Mouse (Mus musculus) neural tube, embryonic 10.5 days (tissue): Measurements from ENCODE around the gene Cd48.
"Not testable (repeated sequence)": the region's sequence is repeated elsewhere in the genome, so short reads cannot be mapped to it uniquely, and the experiment has no call there.

ENCODE experiments used
- DNase-seq: peaks from one replicate; pipeline ENCODE4 v3.0.0-alpha.2; 2017; ENCODE audit warnings: low spot score; ENCODE audit errors: extremely low spot score

The Cd48 gene

DNA sequence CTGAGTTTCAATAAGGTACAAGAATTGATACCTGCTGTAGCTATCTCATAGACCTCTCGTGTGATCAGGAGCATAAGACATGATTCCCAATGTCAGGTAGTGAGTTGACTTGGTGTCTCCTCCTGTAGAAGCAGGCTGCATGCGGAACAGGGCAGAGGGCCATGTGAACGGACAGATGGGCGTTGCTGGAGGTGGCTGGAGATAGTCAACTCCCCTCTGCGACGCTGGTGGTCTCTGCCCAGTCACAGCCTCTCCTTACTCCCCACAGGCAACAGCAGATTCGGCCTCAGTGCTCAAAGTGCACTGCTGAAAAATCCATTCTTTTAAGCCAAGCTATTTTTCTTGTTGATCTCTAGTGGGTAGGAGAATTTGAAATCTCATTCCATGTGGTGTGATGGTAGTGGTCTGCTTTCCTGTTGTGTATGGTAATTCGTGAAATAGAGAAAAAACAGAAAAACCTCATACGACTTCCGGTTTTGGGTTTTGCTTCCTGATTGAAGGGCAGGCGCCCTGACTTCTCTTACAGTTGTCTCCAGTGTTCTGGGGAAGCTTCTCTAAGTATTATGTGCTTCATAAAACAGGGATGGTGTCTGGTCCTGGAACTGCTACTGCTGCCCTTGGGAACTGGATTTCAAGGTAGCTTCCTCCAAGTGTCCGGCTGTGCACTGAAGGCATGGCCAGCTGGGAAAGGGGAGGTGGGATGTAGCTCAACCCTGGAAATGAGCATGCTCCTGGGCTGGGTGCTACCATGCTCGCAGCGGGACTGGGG is at the start of gene Cd48:
Gene Cd48, plus strand, starts transcription at position 479 of the 769 bp plus-strand sequence.
- no peak for DNase-seq

DNA sequence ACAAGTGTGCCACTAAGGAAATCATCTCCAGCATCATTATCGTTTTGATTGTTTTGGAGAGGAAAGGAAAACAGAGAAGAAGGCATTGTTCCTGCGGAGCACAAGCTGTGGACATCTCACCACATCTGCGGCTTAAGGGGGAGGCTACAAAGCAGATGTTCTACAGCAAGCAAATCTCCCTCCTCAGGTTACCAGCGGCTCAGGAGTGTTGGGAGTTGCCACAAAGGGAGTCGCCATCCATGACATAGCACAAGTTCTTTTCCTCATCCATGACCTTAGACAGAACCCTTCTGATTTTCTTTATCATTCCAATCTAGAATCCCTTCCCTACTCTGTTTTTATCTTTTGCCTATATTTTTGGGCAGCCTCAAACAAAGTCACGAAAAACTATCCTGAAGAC is 46.1 kb upstream of the Cd48 start:
- DNase-seq = no peak

DNA sequence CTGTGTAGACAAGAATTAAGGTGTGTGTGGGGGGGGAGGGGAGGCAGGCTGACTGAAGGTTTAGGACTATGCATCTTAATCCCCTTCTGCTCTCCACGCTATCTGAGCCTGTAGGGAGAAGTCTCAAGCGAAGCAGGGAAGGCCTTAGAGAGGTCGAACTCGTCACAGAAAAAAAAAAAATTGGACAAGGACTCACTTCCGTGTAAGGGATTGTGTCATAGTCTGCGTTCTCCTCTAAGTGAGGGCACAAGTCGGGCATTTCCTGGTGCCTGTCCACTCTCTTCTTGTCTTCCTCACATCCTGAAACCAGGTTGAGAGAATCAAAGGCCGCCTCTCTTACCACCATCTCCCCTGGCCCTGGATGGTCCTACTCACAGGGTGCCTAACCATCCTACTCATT is 44.7 kb upstream of the Cd48 start:
- no peak for DNase-seq

DNA sequence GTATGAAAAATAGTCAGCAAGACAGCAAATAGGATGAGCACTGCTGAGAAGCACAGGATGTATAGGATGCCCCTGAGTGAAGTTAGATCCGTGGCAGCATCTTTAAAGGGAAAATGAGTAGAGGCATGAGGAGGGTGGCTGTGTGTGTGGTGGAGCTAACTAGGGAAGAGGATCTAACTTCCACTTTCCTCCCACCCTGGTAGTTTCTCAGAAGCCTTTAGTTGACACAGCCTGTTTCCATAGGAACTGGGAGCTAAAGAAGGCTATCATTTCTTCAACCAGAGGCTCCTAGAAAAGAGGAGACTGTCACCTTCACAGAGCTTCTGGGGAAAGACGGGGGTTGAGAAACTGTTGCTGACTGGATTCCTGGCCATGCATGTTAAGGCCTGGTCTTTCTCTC is 43.1 kb upstream of the Cd48 start:
- DNase-seq = no peak

DNA sequence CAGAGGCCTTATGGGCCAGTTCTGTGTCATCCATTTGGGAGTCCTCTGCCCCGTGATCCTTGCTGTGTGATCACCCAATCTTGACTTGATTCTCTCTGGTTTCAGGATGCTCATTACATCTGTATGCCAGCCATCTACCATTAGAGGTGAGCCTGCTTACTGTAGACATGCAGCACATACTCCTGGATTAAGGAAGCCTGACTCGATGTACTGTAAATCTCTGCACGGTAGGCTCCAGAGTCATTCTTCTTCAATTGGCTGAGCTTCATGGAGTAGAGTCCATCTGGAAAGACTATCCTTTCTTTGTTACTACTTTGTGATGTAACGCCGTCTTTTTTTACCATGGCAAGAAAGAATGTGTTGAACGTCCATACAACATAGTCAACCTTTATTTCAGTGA is 41.0 kb upstream of the Cd48 start:
- no peak for DNase-seq

DNA sequence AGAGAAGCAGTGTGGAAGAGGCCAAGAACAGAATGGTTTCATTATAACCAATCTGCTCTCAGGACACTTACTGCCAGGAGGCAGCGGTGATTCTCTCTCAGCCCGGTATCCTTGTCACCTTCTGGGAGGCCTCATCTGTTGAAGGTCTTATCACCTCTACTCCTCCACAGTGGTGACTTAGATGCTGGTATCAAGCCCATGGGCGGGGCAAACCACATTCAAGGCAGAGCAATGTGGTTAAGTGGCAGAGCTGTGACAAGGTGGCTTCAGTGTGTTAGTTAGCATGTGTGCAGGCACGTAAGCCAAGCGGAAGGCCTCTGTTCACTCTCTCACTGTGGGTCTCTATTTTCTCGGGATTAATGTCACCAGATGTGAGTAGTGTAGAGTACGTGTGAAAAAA is 38.2 kb upstream of the Cd48 start:
- no peak for DNase-seq

DNA sequence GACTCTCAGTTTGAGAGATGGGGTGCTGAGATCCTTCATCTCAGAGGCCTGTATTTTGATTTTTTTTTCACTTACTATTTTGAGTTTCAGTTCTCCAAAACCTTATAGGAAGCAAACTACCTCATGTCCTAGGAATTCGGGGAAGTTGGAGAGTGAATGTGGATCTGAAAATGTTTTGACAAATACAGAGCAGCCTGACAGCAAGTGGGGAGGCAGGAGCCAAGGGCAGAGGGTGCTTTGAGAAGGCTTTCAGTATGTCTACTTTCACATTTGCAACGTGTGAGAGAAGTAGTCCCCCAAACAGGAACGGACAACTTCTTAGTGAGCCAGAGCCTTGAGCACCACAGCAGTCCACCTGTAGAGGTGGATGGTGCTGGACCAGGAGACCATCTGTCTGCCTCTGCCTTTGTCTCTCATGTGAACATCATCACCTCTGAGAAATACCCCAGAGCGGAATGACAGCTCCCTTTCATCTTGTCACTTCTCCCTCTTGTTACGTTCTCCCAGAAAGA is 35.3 kb upstream of the Cd48 start:
- DNase-seq = no peak

DNA sequence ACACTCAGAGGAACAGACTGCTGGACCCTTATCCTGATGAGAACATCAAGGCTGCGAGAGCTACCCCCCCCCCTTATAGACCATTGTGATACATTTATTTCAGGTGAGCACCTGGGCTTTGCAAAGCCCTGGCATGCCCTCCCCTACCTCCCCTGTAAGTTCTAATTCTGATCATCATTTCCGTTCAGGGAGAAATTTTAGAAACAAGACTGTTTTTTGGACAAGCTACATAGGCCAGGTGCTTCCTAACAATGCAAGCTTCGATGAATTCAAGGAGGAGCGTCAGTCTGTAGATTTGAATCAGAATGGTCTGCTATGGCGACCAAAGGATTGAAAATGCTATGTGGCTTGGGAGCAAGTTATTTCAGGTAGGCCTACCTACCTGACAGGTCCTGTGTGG is 34.1 kb upstream of the Cd48 start:
- no peak for DNase-seq

DNA sequence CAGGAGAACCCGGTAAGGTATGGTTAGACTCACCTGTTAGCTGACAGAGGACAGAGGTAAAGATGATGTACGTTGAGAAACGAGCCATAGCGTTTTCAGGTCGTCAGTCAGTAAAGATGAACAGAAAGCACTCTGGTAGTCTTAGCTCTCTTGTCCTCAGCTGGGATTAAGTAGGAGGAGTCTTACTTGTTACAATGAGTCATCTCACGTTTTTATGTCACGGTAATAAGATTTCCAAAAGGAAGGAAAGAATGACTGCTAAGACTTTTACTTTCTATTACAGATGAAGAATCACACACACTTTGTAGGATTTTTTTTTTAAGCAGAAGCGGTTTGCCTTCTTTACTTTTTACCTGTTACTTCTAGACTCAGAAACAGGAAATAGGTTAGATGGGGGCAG is 33.0 kb upstream of the Cd48 start:
- DNase-seq = no peak

DNA sequence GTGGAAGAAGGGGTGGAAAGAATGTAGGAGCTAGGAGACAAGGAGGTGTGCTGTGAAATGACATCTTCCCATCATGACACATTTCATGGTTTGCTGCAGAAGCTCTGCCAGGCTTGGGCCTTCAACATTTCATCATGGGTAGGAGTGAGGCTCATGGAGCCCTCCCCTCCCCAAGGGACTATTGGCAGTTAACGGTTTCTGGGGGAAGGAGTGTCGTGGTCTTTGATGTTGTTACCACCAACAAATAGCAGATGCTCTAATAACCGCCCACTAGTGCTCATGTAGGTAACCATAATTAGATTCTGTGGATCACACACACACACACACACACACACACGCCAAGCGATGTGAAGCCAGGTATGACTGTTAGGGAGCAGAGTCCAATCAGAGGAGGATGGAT is 29.1 kb upstream of the Cd48 start, which contains the start of gene Slamf7:
Gene Slamf7, minus strand, starts transcription at position 302 of the 400 bp plus-strand sequence.
- DNase-seq = no peak

DNA sequence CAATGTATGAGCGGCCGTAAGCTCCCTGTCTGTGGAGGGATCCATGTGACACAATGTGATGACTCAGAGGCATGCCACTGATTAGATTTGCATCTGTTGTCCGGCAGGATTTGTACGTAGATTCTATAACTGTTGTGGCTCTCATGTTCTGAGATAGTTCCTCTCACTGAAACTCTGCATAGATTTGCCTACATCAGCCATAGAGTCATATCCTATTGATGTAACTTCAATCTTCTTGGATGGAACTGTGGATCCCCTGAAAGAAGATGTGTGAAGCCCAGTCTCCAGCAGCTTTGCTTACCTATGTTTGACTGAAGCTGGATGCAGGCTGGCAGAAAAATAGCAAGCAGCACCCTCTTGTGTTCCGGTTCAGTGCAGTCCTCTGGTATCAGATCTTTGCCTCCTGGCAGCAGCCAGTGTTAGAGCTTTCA is 23.2 kb upstream of the Cd48 start:
- no peak for DNase-seq

DNA sequence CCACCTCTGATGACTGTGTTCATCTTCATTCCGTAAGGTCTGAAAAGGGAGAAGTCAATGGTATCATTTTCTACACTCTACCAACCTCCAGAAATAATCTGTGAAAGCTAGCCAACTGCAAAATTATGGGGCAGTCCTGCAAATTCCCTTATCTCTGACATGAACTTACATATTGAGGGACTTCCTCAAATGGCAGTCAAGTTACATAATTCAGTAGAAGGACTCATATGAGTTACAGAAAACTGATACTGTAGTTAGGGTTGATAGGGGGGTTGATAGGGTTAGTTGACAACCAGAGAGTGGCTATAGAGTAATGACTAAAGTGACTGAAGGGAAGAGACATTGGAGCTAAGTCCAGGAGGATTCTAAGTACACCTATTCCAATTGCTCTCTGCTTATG is 21.4 kb upstream of the Cd48 start:
- DNase-seq = no peak

DNA sequence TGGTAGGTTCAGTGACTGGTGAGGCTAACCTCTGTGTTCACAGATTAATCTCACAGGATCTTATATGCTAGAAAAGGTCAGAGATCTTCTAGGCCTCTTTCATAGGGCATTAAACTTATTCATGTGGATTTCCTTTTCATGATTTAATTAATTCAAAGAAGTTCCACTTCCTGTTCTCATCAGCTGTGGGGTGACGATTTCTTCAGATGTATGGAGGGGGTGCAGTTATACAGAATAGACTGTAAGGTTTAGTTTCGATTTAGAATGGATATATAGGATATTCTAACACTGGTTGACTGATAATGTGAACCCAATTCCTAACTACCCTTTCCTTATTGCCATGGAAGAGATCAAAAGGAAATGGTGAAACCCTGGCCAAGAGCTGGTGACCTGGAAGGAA is 20.3 kb upstream of the Cd48 start:
- no peak for DNase-seq

DNA sequence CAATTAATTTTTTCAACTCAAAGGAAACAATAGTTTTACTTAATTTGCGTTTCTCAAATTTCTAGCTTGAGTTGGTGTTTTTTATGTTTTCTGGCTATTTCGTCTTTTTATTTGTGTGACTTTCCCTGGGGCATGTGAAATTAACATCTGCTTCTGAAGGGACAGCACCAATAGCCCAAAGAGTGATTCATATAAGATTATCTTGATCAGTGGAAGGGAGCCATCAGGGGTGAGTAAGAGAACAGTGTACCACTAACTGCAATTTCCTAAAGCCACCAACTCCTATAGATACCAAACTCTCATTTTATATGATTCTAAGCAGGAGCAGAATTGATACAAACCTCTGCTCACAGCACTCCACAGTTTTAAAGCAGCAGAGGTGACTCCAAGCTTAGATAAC is 18.1 kb upstream of the Cd48 start:
- DNase-seq = no peak

DNA sequence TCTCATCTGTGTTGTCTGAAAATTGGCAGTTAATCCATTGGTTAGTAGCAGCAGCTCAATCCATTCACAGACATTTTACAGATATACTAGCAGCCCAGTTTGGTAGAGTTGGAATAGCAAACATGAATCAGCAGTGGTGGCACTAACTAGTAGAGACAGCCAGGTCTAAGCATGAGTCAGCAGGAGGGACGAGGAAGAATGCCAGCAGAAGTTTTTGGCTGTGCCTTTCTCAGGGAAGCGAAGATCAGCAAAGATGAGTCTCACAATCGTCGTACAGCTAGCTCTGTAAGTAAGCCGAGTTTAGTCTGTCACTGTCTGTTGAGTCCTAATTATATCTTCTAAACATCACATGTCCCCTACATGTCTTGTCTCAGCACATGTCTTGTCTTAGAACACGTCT is 15.5 kb upstream of the Cd48 start:
- no peak for DNase-seq

DNA sequence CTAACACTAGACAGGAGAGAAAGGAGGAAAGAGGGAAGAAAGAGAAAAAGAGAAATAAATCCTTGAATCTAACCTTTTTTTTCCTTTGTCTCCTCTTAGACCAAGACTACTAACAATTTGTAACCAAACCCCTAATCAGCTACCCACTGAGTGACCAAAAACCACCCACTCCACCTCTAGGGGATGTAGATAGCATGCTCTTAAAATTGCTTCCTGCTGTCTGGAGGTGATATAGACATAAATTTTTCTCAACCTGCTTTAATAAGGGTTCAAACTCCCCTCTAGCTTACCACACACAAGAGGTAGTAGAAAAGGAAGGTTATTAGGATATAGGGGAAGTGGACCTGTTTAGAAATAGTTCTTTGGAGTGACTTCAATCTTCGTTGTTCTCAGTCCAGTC is 14.6 kb upstream of the Cd48 start:
- no peak for DNase-seq

DNA sequence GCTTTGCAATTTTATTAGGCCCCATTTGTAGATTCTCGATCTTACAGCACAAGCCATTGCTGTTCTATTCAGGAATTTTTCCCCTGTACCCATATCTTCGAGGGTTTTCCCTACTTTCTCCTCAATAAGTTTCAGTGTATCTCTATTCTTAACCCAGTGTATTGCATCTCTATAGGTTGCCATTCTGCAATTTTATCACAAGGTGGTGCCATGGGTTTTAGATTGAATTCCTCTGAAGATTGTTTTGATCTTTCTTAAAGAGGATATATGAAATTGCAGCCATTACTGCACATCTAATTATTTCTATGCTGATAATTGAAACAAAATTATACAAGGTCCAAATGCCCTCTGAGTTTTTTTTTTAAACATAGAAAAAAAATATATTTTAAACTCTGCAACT is 9.4 kb upstream of the Cd48 start:
- not testable (repeated sequence) for DNase-seq

DNA sequence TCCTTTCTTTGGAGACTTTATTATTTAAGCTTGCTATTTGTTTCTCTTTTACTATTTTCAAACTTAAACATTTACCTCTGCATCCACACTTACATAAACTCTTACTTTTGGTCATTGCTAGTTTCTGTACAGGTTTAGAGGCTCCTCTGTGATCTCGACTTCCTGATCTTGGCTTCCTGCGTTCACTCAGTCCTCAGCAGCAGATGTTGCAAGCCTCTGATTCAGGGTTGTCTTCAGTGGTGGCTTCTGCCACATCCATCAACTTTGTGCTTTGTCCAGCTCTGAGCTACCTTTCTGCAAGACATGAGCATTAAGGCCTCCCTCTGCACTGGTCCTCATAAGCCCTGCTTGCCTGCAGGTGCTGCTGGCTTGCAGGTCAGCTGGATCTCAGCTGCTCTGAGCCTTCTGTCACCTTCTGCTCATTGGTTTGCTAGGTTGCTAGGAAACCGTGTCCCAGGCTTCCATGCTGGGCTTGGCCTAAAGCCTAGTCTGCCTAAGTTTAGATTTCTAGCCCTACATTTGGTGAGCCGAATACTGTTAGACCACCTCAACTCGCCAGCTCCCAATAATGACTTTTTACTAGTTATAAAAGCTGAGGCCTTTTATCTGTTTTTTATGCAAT is 8.8 kb upstream of the Cd48 start:
- no peak for DNase-seq

DNA sequence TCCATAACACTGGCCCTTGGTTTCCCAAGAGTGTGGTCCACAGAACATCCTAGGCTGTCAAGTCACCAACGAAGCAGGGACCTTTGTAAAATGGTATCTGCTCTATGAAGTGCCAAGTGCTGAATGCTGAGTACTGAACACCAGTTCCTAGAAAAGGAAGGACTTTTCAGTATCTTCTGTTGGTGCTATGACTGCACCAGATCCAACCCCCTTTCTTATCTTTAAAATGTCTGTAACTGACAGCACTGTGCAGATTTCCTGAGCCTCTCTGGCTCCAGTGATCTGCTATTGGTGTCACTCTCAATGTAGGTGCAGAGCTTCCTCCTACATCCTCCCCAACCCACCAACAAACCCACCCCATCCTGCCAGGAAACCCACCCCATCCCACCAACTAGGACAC is 7.3 kb upstream of the Cd48 start:
- no peak for DNase-seq

DNA sequence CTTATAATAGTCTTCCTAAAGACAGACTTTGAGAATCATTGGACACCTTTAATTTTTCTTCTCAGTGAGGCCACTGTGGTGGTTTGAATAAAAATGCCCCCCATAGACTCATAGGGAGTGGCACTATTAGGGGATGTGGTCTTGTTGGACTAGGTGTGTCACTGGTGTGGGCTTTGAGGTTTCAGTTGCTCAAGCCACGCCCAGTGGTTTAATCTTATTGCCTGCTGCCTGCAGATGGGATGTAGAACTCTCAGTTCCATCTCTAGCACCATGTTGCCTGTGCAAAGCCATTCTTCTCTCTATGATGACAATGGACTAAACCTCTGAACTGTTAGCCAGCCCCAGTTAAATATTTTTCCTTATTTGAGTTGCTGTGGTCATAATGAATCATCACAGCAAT is 4.1 kb upstream of the Cd48 start:
- DNase-seq = no peak

DNA sequence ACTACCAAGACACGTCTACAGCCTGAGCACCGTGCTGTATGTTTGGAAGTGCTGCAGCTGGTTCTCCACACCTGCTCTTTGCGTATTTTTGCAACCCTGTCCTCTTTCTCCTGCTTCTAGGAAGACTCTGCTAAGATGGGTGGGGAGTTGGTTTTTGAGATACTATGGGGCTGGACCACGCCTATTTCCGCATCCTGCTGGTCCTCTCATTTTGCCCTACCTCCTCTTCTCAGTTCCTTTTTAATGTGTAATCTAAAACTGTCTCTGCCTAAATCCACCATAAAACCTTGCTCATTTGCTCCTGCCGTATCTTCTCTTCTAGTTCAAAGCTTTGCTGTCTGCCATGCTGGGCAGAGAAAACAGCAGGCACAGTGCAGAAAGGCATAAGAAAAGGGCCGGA is 800 bp upstream of the Cd48 start:
- no peak for DNase-seq

DNA sequence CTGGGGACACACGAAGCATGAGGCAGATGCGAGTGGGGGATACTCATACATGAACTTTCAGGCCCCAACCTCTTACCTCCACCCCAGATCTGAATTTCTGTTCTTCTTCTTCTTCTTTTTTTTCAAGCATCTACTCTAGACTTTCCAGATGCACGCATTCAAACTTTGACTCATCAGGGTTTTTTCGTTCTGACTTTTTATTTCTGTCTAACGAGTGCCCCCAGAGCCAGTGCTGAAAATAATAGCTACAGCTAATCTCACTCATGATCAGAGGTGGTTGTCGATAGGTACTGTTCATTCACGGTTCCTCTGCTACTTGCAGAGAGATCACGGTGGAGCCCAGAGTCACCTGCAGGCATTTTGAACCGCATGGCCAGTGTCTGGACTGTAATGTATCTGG is 3.1 kb downstream of the Cd48 start:
- DNase-seq = no peak

DNA sequence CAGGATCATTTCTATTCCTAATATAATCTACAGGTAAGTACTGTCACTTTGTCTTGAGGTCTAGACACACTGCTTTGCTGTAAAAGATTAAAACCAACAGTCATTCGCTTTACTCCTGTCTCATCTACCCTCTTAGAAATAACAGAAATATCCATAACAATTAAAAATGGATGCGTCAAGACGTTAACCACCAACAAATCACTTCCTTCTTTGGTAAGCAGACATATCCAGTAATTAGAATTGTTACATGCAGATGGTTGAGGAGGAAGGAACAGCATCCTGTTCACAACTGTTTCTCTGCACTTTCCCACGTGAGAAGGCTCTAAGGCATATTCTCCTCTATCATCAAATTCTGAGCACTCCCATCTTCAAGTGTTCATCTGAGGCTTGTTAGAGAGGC is 5.5 kb downstream of the Cd48 start:
- no peak for DNase-seq
